Mouse (Mus musculus): Measurements from ENCODE around the gene Gm2956. TPM values are rescaled to one million over a fixed set of nuclear protein-coding genes. Genes with fewer than 3 reads are reported as not detected.

The Gm2956 gene
- not detected in 2 replicates for polyA plus RNA-seq (2015; fragmentation: Nextera tagmentation; extraction: Ambion mirVana)

GRCm38 (mm10) chr14:3332087-3332677 lies at the start of gene Gm2956:
TSS of gene Gm2956 (plus strand) at chr14:3332627.

GRCm38 (mm10) chr14:3394793-3395192 lies 62.4 kb downstream of the Gm2956 start, which contains the start of gene Gm10413:
TSS of gene Gm10413 (plus strand) at chr14:3395093.

Other genes starting within 250 kb of the Gm2956 start
- gene Gm10340, start 198.6 kb upstream of the Gm2956 start, polyA plus RNA-seq (2015; fragmentation: Nextera tagmentation; extraction: Ambion mirVana), result not detected in 2 replicates
- not detected in 2 replicates for gene Gm5795, start 144.4 kb upstream of the Gm2956 start, polyA plus RNA-seq (2015; fragmentation: Nextera tagmentation; extraction: Ambion mirVana)
- 1.5 and 1.7 TPM in 2 replicates for gene D830030K20Rik, start 124.1 kb upstream of the Gm2956 start, polyA plus RNA-seq (2015; fragmentation: Nextera tagmentation; extraction: Ambion mirVana)
- gene Gm10413, start 62.5 kb downstream of the Gm2956 start, polyA plus RNA-seq (2015; fragmentation: Nextera tagmentation; extraction: Ambion mirVana), result not detected in 2 replicates
- gene Gm10409, start 80.0 kb downstream of the Gm2956 start, polyA plus RNA-seq (2015; fragmentation: Nextera tagmentation; extraction: Ambion mirVana), result 0.36 and 0.55 TPM in 2 replicates
- not detected in 2 replicates for gene Gm3005, start 95.5 kb downstream of the Gm2956 start, polyA plus RNA-seq (2015; fragmentation: Nextera tagmentation; extraction: Ambion mirVana)
- gene Gm10408, start 116.8 kb downstream of the Gm2956 start, polyA plus RNA-seq (2015; fragmentation: Nextera tagmentation; extraction: Ambion mirVana), result not detected in 2 replicates

Measured in skeletal muscle tissue, postnatal 0 days (tissue).